Mouse (Mus musculus) adrenal gland, postnatal 0 days (tissue): Measurements from ENCODE around the gene Nip7. TPM values are rescaled to one million over a fixed set of nuclear protein-coding genes. Genes with fewer than 3 reads are reported as not detected.

Source experiments
- microRNA-seq: library from miRNA; unstranded; fragments of <30 nt; microRNA quantifications from one replicate; pipeline ENCODE4, GENCODE M21; 2016; ENCODE audit warnings: borderline replicate concordance; ENCODE audit not compliant: insufficient number of aligned reads
- polyA plus RNA-seq: library from polyadenylated mRNA; unstranded; fragments of >200 nt; fragmentation: Nextera tagmentation; extraction: Ambion mirVana; gene quantifications from 2 replicates; pipeline ENCODE4 v1.2.1, GENCODE M21; 2015

Gene Nip7
- polyA plus RNA-seq: 89.6 and 137 TPM in 2 replicates

DNA sequence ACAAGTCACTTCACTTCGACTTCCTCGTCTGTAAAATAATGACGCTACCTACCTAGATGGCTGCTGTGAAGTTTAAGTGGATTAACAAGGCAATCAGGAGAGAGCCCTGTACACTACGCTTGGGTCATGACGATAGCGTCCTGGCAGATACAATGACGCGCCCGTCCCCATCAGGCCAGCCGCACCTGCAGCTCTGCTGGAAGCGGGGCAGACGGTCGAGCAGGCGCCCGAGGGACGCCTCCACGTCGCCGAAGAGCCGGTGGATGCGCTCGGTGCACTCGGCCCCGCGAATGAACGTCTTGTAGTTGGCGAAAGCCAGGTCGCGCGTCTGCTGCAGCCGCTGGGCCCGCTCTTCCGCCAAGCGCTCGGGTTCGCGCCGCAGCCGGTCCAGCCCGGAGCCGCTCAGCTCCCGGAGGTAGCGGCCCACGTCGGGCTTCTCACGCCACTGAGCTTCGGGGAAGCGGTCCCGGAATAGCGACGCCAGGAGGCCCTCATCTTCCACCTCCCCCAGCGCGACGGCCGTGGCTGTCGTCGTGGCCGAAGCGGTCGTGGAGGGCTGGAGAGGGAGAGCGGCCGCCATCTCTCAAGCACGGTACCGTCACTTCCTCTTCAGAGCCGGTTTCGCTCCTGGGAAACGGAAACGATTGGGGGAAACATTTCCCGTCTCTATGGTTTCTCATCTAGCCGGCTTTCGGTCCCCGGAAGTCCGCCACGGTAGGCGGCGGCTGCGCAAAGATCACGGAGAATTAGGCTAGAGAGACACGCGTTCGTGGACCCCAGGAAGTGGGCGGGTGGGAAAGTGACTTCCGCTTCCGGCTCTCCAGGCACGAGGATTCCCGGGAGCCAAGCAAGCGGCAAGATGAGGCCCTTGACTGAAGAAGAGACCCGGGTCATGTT, at the start of gene Nip7, which contains the start of gene Cog8:
Gene Nip7, plus strand, starts transcription at position 802 of the 897 bp plus-strand sequence.
Gene Cog8, minus strand, starts transcription at position 614 of the 897 bp plus-strand sequence.

DNA sequence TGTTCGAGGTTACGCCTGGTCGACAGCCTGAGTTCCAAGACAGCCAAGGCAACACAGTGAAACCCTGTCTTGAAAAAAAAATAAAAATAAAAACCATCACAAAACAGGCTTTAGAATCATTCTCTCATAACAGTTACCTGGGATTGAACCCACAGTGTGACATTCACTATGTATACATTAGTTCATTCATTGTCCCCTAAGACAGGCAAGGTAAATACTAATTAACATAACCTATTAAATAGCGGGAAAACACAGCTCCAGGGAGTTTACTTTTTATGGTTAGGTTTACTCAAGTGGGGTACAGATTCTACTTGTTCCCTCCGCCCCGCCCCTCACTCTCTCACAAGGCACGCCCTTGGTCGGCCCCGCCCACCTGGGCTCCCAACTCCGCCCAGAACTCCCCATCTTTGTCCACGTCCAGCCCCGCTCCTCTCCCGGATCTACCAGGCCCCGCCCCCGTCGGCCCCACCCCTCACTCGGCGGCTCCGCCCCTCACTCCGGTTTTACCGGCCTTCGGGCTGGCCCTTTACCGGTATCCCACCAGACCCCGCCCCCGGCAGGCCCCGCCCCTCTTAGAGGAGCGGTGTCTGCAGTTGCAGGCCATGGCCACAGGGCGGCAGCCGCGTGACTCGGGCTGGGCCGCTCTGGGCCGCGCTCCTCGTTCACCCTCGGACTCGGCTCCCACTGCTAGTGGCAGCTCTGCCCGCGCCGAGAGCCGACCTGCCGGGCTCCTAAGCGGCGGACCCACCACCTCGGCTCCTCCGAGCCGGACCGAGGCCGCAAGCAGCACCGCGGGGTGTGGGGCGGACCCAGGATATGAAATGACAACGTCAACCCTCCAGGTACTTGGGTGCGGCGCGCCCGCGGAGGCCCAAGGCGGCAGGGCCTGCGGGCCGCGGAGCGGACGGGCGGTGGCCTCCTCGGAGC, 25.8 kb upstream of the Nip7 start, which contains the start of gene Vps4a:
Gene Vps4a, plus strand, starts transcription at position 573 of the 927 bp plus-strand sequence.

DNA sequence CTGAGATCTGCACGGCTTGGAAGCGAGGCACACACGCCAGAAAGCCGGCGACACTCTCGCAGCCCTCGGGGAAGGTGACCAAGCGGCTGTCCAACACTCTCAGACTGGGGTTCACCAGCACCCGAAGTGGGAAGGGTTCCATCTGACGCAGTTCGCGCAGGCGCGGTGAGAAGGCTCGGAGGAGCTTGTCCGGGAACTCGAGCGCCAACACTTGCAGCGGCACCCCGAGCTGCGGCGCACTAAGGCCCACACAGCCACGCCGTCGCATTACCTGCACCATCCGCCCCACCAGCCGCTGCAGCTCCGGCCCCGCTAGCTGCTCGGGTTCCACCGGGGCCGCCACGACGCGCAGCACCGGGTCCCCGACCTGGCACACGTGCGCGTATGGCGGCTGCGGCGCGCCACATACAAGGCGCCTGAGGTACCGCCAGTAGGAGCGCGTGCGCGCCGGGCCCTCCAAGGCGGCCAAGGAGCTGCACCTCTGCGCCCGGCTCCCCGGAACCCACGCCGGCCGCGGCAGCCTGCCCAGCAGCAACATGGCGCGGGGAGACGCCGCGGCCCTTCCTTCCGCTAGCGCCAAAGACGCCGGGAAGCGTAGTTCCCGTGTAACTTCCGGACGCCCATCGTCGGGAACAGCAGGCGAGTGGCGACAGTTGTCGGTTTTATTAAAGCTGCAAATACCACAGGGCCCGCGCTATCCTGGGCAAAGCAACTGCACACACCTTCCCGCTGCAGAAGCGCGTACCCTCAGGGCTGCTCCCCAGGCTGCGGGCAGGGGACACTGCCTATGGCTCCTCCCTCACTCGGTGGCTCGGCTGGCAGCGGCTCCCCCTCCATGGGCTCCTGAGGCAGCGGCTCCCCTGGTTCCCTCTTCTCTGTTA, 8.4 kb upstream of the Nip7 start, which contains the start of gene Pdf:
Gene Pdf, minus strand, starts transcription at position 554 of the 881 bp plus-strand sequence.

DNA sequence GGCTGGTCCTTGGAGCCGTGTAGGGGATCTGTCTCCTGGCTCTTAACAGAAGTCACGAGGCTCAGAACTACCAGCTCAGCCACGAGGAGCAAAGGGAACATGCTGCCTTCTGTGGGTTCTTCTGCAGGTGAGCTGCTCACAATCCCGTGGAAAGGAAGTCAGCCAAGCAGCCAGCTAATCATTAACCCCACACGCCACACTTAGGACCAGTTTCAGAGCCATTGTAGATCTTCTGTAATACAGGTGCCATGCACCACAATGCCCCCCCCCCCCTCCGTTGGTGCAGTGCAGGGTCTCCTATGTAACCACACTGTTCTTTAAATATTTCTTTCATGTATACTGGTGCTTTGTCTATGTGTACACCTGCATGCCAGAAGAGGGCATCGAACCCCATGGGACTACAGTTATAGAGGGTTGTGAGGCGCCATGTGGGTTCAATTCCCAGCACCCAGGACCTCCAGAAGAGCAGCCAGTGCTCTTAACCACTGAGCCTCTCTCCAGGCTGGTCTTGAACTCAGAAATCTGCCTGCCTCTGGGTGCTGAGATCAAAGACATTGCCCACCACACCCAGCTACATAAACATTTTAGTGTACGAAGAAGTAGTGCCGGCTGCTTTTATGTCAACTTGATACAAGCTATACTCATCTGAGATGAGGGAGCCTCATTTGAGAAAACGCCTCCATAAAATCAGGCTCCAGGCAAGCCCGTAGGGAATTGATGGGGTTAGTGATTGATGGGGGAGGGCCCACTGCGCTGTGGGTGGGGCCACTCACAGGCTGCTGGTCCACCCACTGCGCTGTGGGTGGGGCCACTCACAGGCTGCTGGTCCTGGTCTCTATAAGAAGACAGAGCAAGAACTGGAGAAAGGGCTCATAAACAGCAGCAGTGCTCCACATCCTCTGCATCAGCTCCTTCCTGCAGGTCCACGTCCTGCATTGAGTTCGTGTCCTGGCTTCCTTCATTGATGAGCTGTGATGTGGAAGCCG, 9.1 kb downstream of the Nip7 start, which contains the start of gene Tmed6:
Gene Tmed6, minus strand, starts transcription at position 134 of the 986 bp plus-strand sequence.

DNA sequence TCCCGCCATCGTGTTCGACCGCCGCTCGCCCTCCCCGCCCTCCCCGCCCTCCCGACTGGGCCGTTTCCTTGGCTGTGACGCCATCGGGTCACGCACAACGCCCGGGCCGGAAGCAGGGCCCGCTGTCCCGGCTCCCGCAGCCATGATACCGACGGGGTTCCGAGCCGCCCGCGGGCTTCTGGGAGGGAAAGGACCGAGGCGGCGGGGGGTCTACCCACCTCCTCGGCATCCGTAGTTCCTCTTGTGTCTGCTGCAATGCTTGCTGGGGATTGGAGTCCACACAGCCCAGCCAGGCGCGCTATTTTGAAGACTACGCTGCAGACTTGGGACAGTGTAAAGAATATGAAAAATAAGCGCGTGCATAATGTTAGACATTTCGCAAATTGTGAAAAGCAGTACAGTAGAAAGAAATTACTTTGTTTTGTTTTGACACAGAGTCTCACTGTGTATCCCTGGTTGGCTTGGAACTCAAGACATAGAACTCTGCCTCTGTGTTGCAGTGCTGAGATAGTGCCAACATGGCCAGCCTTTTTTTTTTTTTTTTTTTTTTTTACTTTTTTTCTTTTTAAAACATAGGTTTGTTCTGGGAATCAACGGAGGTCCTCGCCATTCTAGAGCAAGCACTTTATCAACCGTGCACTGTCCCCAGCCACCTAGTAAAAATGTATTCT, 39.8 kb downstream of the Nip7 start, which contains the start of gene Terf2:
Gene Terf2, minus strand, starts transcription at position 182 of the 671 bp plus-strand sequence.

Small RNA genes lying within 50 kb of the gene (microRNA-seq; reads per million reads assigned to microRNA genes)
- not detected for gene Mir7075

Other genes starting within 250 kb of the Nip7 start
- 0.04 TPM in 1 of 2 replicates, not detected in the other for gene Has3, start 186.6 kb upstream of the Nip7 start, polyA plus RNA-seq
- gene Utp4, start 163.2 kb upstream of the Nip7 start, polyA plus RNA-seq: 20.6 and 33.5 TPM in 2 replicates
- 16.6 and 21.5 TPM in 2 replicates for gene Sntb2, start 121.1 kb upstream of the Nip7 start, polyA plus RNA-seq
- 54.1 and 65.3 TPM in 2 replicates for gene Vps4a, start 25.7 kb upstream of the Nip7 start, polyA plus RNA-seq
- 36.7 and 47.2 TPM in 2 replicates for gene Pdf, start 8.3 kb upstream of the Nip7 start, polyA plus RNA-seq
- 26.9 and 38.4 TPM in 2 replicates for gene Cog8, start 188 bp upstream of the Nip7 start, polyA plus RNA-seq
- 0.58 and 1.5 TPM in 2 replicates for gene Tmed6, start 8.8 kb downstream of the Nip7 start, polyA plus RNA-seq
- 10.5 and 15.8 TPM in 2 replicates for gene Terf2, start 39.7 kb downstream of the Nip7 start, polyA plus RNA-seq
- 76.9 and 162 TPM in 2 replicates for gene Cyb5b, start 93.8 kb downstream of the Nip7 start, polyA plus RNA-seq
- gene Nfat5, start 236.6 kb downstream of the Nip7 start, polyA plus RNA-seq: 11.4 and 22.6 TPM in 2 replicates